Mouse (Mus musculus) macrophage (primary cell): Measurements from ENCODE around the gene Prdm11. TPM values are rescaled to one million over a fixed set of nuclear protein-coding genes. Genes with fewer than 3 reads are reported as not detected.

ENCODE experiments used
- H3K27ac ChIP-seq: fragments of 350-480 bp; formaldehyde crosslinking; 2 replicates; pipeline ENCODE4 v1.9.0; 2021
- H3K36me3 ChIP-seq: fragments of 350-480 bp; formaldehyde crosslinking; 2 replicates; pipeline ENCODE4 v1.9.0; 2021; ENCODE audit errors: inconsistent target
- H3K4me3 ChIP-seq: fragments of 350-480 bp; formaldehyde crosslinking; 2 replicates; pipeline ENCODE4 v1.9.0; 2021; ENCODE audit errors: inconsistent target
- H3K79me2 ChIP-seq: fragments of 350-480 bp; formaldehyde crosslinking; 2 replicates; pipeline ENCODE4 v1.9.0; 2021; ENCODE audit errors: inconsistent target
- WGBS: methylation state at CpG from one replicate; pipeline ENCODE4 v1.1.7; 2026; ENCODE audit warnings: inconsistent platforms; ENCODE audit not compliant: missing documents; 5-methylcytosine and 5-hydroxymethylcytosine counted together
- polyA plus RNA-seq: library from polyadenylated mRNA; stranded (reverse); fragments of 250-400 nt; gene quantifications from 3 replicates; pipeline ENCODE4 v1.2.4, GENCODE M21; 2018; ENCODE audit warnings: inconsistent platforms

The Prdm11 gene
- polyA plus RNA-seq, 1 experiment from 2014 or later, result 1.1 TPM

DNA sequence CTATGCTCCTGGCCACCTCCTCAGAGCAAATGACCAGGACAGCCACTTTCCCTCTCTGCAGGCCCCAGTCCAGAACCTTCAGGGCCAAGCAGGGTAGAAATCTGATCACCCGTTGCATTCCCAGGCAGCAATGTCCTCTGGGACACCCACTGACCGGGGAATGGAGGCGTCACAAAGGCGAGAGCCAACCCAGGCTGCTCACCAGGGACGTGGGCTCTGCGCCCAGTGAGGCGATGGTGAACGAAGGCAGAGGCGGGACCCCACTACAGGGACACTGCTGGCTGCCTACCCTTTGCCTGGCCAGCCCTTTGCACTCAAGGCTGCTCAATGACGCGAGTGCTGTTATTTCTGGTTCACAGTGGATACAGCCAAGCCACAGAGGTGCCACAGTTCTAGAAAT lies 13.3 kb downstream of the Prdm11 start:
- H3K36me3 ChIP-seq, result no peaks in the 10 kb centered on the region
- 96% methylated on average over 11 of the region's 11 CpGs for WGBS
- H3K27ac ChIP-seq, result no peak overlapping the region
- no peaks in the 10 kb centered on the region for H3K79me2 ChIP-seq
- H3K4me3 ChIP-seq, result no peak overlapping the region

DNA sequence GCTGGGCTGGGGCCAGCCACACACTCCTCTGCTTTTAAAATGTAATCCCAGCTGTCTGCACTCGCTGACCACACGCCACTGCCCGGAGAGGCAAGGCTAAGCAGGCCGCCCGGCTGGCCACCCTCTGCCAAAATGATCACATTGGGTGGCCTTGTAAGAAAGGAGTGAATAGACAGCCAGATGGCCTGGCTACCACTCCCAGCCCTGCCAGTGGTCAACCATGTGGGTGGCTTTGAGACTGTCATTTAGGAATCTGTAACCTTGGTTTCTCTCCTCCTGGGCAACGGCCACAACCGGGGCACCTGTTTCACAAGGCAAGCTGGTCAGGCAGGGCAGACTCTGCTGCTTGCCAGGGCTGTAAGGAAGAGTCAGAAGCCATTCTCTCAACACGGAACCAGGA lies 13.9 kb downstream of the Prdm11 start:
- Histone ChIP-seq H3K36me3 (no peaks in the 10 kb centered on the region), H3K27ac (no peak overlapping the region), H3K4me3 (no peak overlapping the region), H3K79me2 (no peaks in the 10 kb centered on the region)
- 97% methylated on average over 8 of the region's 8 CpGs for WGBS

DNA sequence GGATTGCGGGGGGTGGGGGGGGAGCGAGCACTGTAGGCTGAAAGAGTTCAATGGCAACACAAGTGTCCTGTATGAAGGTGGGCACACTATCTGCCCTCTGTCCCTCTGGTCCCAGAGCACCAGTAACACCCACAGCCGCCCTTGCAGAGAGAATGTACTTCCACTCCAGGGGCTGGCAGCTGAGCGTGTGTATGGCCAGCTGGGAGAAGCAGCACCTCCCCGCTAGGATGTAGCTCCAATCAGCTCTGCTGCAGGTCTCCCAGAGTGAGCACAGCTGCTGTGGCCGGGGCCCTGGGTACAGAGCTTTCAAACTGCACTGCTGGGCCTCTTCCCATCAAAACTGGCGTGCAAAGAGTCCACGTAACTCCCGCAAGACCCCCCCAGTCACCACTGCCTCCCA lies 14.9 kb downstream of the Prdm11 start:
- no peak overlapping the region for H3K4me3 ChIP-seq
- no peaks in the 10 kb centered on the region for H3K79me2 ChIP-seq
- WGBS, result 78% methylated on average over 9 of the region's 9 CpGs
- no peaks in the 10 kb centered on the region for H3K36me3 ChIP-seq
- no peak overlapping the region for H3K27ac ChIP-seq

DNA sequence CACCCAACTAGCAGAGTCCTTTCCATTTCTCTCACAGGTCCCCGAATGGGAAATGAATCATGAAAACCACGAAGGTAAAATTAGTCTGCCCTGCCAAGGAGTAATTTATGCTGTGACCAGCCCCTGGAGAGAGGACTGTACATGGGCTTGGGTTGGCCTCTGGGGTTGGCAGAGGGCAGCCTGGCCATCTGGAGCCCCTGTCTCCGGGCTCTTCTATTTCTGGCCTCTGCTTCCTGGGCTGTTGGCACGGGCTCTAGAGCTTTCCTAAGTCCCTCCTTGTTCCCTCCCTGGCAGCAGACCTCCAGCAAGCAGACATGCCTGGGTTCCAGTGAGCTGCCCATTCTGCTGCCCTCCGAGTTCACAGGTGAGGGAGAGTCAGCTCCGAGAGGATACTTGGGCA lies 15.9 kb downstream of the Prdm11 start:
- no peak overlapping the region for H3K4me3 ChIP-seq
- H3K36me3 ChIP-seq, result no peaks in the 10 kb centered on the region
- 20% methylated on average over 6 of the region's 6 CpGs for WGBS
- H3K27ac ChIP-seq, result no peak overlapping the region
- no peaks in the 10 kb centered on the region for H3K79me2 ChIP-seq

DNA sequence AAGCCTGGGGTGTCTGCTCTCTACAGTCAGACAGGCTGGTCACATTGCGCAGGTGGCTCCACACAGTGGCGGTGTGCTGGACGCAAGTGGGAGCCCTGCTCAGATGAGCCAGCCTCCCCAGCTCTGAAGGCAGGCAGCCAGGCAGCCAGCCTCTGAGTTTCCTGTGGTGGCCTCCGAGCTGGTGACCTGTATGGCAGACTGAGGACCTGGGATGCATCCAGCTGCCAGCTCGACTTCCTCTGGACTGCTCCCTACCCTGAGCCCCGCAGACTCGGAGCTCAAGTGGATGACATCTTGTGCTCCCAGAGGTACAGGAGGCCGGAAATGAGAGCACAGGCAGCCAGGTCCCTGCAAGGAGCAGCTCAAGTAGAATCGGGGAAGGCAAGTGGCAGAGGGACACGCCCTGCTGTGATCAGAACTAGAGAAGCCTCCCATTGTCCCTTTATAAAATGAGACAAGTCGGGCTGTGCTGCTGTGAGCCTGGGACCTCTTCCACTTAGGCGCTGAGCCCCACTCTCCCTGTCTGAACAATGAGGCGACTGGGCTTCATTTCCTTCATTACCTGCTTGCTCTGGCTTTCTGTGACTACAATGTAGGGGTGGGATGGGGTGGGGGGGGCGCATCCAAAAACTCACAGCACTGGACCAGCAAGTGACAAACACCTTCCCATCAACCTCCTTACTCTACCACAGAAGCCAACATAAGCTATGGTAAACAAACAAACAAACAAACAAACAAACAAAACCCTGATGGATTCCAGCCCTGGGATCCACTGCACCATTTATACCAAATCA lies 16.5 kb downstream of the Prdm11 start:
- no peaks in the 10 kb centered on the region for H3K36me3 ChIP-seq
- H3K4me3 ChIP-seq, result no peak overlapping the region
- H3K27ac ChIP-seq, result no peak overlapping the region
- WGBS, result 23% methylated on average over 14 of the region's 14 CpGs
- no peaks in the 10 kb centered on the region for H3K79me2 ChIP-seq

DNA sequence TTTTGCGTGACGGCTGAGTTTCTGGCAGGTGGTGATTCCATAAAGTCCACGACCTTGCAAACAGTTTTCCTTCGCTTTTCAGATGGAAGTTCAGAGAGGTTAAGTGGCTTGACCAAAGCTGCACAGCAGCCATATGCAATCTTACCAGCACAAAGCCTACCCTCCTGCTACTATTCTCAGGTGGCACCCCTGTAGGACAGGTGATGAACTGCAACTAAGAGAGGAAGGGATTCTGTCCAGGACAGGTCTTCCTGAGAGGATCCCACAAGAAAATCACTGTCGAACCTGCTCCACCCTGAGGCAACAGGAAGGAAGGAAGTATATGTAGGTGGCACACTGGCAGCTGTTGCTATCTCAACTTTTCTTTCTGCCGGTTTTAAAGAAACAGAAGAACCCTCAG lies 17.1 kb downstream of the Prdm11 start:
- Histone ChIP-seq H3K27ac (no peak overlapping the region), H3K79me2 (no peaks in the 10 kb centered on the region), H3K4me3 (no peak overlapping the region), H3K36me3 (no peaks in the 10 kb centered on the region)
- WGBS, result 67% methylated on average over 6 of the region's 6 CpGs

DNA sequence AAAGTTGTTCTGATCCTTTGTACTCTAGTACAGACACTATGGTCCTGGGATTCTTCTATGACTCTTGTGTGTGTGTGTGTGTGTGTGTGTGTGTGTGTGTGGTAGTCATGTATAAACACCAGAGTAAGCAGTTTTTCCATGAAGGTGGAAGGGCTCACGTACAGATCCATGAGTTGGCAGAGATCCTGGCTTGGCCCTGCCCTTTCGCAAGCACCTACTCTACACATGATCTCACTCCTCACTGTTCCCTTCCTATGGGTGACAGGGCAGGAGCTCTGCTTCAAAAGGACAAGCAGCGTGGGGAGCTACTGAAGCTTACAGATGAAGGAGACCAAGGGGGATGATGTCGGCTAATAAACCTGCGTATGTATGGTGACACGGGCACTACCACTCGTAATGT lies 18.3 kb downstream of the Prdm11 start:
- Histone ChIP-seq H3K79me2 (no peaks in the 10 kb centered on the region), H3K27ac (no peak overlapping the region), H3K36me3 (no peaks in the 10 kb centered on the region), H3K4me3 (no peak overlapping the region)
- WGBS, result 91% methylated on average over 7 of the region's 7 CpGs

DNA sequence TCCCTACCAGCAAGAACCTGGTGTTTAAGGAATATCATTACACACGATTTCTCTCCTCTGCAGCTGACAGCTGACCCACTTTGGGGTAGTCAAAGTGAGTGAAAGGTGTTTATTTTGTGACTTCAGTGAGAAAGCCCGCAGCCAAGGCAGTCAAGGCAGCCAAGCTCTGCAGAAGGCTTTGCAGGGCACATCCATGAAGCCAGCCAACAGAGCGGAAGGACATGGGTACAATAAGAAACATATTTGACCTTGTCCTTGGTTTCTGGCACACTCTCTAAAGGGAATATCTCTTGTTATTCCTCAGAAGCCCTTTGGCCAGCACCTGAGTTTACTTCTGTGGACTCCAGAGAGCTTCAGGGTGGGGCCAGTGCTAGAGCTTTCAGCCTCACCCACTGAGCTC lies 21.5 kb downstream of the Prdm11 start:
- Histone ChIP-seq H3K36me3 (no peaks in the 10 kb centered on the region), H3K27ac (no peak overlapping the region), H3K79me2 (no peaks in the 10 kb centered on the region), H3K4me3 (no peak overlapping the region)
- 90% methylated on average over 3 of the region's 3 CpGs for WGBS

DNA sequence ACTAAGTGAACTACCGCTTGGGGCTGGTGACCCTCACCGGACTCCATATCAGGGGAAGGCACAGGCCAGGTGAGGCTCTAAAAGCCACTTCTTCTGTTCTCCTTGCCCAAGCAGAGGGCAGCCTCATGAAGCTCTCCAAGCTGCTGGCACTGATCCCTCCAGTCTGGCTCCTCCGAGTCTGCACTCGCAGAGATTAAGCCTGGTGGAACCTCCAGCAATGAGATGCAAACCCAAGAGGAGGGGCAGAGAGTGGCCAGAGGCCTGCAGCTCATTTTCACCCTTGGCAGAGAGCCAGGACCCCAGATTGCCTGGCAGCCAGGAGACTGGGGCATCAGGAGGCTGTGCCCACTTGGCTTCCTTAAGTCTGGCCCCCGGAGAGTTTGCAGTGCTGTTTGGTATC lies 27.1 kb downstream of the Prdm11 start:
- H3K4me3 ChIP-seq, result no peak overlapping the region
- 91% methylated on average over 5 of the region's 5 CpGs for WGBS
- H3K27ac ChIP-seq, result no peak overlapping the region
- H3K36me3 ChIP-seq, result no peaks in the 10 kb centered on the region
- H3K79me2 ChIP-seq, result no peaks in the 10 kb centered on the region

DNA sequence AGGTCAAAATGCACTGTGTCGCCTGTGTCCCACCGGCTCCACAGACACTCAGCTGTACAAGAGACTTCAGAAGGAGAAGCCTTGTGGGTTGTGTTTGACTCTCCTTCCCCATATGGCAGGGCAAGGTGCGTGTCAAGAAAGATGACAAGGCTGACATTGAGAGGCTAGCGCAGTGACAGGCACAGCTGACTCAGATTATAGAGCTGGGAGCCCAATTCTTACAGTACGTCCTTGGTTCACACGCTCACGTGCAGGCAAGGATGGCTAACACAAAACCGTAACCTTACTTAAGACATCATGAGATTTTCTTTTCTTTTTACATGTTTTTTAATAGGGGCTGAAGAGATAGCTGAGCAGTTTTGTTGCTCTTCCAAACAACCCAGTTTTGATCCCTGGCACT lies 28.8 kb downstream of the Prdm11 start:
- 96% methylated on average over 8 of the region's 8 CpGs for WGBS
- Histone ChIP-seq H3K4me3 (no peak overlapping the region), H3K79me2 (no peaks in the 10 kb centered on the region), H3K36me3 (no peaks in the 10 kb centered on the region), H3K27ac (no peak overlapping the region)

DNA sequence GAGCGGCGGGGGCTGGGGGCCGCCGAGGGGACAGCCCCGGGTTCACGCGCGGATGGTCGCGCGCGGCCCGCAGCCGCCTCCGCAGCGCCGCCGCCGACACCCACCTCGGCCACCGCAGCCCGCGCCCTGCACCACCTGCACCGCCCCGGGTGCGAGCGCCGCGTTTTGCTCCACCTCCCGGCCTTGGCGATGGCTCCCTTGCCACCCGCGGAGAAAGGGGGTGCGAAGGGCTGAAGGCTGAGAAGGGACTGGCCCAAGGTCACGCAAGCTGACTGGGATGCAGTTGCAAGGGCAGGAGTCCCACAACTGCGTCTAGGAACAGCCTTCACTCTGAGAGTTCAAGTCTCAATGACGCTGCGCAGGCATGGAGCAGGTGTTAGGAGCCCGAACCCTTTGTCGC lies 30.9 kb downstream of the Prdm11 start:
- no peak overlapping the region for H3K27ac ChIP-seq
- H3K36me3 ChIP-seq, result no peaks in the 10 kb centered on the region
- WGBS, result 8% methylated on average over 40 of the region's 40 CpGs
- H3K4me3 ChIP-seq, result no peak overlapping the region
- H3K79me2 ChIP-seq, result no peaks in the 10 kb centered on the region

DNA sequence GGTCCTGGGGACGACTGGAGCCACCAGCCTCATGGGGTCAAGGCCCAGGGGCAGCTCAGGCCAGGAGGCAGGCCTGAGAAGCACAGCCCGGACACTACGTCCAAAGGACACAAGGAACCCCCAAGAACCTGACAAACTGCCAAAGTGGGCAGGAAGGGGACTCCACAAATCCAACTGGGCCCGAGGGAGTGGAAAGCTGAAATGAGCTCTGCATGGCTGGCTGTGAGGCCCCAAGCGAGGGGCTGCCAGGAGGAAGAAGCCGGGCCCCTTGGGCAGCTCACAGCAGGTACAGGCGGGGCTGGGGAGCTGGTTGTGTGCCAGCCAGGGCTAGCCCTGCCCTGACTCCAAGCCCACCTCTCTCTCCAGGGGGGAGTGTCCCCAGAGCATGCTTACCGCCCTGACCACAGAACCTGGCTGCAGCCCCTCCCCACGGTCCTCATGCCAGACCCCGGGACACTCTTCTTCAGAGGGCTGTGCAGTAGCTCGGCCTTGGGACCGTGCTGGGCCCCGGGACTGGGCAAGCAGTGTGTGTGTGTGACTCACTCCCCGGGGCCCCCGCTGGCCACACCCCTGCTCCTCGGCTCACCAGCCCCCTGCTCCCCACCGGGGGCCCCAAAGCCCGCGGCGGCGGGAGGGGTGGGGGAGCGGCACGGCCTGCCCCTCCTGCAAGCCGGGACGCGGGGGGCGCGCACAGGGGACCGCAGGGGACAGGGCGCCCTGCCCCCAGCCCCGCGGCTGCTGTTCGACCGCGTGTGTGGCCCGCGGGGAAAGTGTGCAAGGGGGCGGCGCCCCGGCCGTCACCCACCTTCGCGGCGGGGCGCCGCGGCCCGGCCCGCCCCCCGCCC lies 31.7 kb downstream of the Prdm11 start:
- no peak overlapping the region for H3K27ac ChIP-seq
- WGBS, result 12% methylated on average over 36 of the region's 50 CpGs
- H3K36me3 ChIP-seq, result no peaks in the 10 kb centered on the region
- H3K79me2 ChIP-seq, result no peaks in the 10 kb centered on the region
- H3K4me3 ChIP-seq, result no peak overlapping the region

DNA sequence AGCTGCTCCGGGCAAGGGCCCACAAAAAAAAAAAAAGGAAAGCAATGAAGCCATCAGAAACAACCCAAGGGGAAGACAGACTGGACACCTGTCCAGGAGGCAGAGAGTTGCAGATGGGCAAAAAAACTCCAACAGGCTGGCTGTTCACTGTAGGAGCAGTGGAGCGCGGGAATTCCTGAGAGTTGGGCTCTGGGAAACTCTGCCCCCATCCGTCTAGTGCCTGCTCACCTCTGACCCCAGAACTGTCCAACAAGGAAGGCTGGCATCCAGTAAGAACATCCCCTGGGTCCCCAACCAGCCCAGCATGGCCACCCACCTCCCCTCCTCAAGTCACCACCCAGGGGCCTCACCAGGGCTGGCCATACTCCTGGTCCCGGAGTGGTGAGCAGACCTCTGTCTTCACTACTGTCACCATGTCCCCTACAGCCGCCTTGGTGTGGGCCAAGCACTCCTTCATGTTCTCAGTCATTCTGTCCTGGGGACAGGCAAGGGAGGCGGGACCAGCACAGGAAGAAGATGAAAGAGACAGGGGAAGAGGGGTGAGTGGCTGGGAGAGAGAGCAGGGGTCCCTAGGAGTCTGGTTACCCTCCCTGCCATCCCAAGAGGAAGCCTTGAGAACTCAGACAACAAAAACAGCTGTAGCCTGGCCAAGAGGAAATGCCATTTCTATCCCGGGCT lies 32.4 kb downstream of the Prdm11 start:
- Histone ChIP-seq H3K36me3 (no peaks in the 10 kb centered on the region), H3K4me3 (no peak overlapping the region), H3K79me2 (no peaks in the 10 kb centered on the region), H3K27ac (no peak overlapping the region)
- WGBS, result 87% methylated on average over 8 of the region's 8 CpGs

DNA sequence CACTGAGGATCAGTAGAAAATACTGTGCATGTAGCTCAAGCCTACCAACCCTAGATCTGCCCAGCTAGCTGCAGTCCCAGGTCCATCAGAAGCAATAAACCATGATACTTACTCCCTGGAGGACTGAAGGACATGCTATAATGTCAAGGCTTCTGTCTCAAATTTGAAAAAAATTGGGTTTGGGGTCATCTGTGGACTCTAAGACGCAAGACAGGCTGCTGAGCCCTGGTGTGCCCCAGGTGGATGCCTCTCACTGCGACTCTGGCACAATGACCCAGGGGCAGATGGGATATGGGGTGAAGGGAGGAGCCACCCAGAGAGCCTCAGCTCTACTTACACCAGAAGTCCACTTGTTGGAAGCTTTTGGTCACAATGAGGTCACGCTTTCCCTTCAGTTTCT lies 33.0 kb downstream of the Prdm11 start:
- H3K4me3 ChIP-seq, result no peak overlapping the region
- no peaks in the 10 kb centered on the region for H3K79me2 ChIP-seq
- no peaks in the 10 kb centered on the region for H3K36me3 ChIP-seq
- WGBS, result 89% methylated on average over 3 of the region's 3 CpGs
- no peak overlapping the region for H3K27ac ChIP-seq

DNA sequence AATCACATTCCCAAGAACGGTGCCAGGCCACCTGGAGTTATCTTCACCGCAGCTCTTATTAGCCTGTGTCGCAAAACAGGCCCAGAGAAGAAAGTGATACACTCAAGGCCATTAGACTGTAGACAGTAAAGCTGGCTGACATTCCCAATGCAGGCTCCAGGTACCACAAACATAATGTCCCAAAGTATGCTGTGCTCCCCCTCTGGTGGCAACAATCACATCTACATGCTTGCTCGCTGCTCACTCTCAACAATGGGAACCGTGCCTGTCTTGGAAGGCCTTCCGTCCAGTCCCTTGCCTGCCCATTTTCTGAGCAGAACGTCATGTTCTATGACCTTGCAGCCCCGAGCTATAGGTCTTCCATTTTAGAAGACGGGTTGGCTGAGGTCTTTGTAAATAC lies 34.0 kb downstream of the Prdm11 start:
- Histone ChIP-seq H3K79me2 (no peaks in the 10 kb centered on the region), H3K27ac (no peak overlapping the region), H3K36me3 (no peaks in the 10 kb centered on the region), H3K4me3 (no peak overlapping the region)
- 94% methylated on average over 9 of the region's 9 CpGs for WGBS
